Mouse (Mus musculus): ENCODE results near the gene St6galnac4. TPM values are rescaled to one million over a fixed set of nuclear protein-coding genes. Genes with fewer than 3 reads are reported as not detected.

Gene St6galnac4
- polyA plus RNA-seq, 1 experiment from 2014 or later, result 29.9 TPM

DNA sequence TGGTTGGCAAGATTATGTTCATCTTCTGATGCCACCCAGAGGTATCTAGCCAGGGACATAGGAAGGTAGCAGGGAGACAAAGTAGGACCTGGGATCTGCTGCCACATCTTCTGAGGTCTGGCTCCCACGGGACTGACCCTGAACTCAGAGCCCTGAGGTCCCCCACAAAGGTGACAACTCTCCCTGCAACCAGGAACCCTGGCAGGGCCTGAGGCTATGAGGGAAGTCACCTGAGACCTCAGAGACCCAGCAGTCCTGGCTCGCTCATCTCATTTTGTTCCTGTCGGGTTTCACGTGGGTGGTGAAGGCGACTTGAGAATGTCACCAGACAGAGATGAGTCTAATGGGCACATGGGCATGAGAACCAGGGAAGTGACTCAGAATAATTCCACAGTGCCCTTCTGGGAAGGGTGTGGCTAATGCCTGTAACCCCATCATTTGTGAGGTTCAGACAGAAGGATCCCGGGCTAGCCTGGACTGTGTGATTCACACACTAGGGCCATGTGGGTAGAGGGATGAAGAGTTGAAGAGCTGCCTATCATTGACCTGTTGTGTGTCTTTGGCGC lies 1.7 kb upstream of the St6galnac4 start:
- no peak for ATAC-seq (ENCODE audit: insufficient number of reproducible peaks, insufficient read depth, low FRiP score, low TSS enrichment, low read depth)
- H3K4me2 ChIP-seq, result no peak overlapping the region
- 84% methylated on average over 7 of the region's 7 CpGs for WGBS
- peaks cover 21% of the 10 kb centered on the region for H3K4me1 ChIP-seq (replicated peaks)
- peaks cover 13% of the 10 kb centered on the region for H3K27me3 ChIP-seq
- no peaks in the 10 kb centered on the region for H3K9me3 ChIP-seq
- no peak overlapping the region for H3K27ac ChIP-seq
- H3K36me3 ChIP-seq, result peaks cover 6% of the 10 kb centered on the region
- no peak overlapping the region for H3K9ac ChIP-seq (replicated peaks)
- H3K4me3 ChIP-seq (replicated peaks), result no peak overlapping the region

DNA sequence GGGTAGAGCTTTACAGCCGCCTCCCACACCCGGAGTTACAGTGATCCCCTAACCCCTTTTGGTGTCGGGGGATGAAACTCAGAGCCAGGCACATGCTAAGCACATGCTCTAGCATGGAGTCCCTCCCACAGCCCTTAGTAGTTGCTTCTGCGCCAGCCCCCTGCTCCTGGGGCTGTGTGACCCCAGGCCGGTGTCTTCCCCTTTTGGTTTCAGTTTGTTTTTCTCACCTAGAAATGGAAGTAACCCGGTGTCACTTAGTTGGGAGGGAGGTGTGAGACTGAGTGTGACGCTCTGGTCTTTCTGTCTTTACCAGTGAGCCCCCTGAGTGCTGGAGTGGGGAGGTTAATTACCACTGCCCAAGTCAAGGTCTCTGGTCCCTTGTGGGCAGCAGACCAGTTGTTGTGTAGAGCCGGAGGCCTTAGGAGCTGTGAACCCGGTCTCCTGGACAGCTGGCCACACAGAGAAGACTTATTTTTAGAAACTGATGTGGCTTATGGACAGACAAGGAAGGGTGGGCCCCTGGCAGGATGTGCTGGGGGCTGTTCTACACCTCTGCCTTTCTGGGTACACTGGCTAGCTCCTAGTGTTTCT lies 931 bp downstream of the St6galnac4 start:
- peaks cover 22% of the 10 kb centered on the region for H3K4me1 ChIP-seq (replicated peaks)
- peaks cover 15% of the 10 kb centered on the region for H3K36me3 ChIP-seq
- peak overlapping the region; percentile 46; the same call in 1 of the 2 replicates for H3K27ac ChIP-seq
- WGBS, result 22% methylated on average over 9 of the region's 9 CpGs
- no peak for ATAC-seq (ENCODE audit: insufficient number of reproducible peaks, insufficient read depth, low FRiP score, low TSS enrichment, low read depth)
- peak overlapping the region; percentile 56 for H3K4me2 ChIP-seq
- H3K9me3 ChIP-seq, result no peaks in the 10 kb centered on the region
- H3K27me3 ChIP-seq, result peaks cover 6% of the 10 kb centered on the region
- peak overlapping the region; percentile 61 for H3K4me3 ChIP-seq (replicated peaks)
- peak overlapping the region; percentile 71; the same call in 1 of the 2 replicates for H3K9ac ChIP-seq (replicated peaks)

DNA sequence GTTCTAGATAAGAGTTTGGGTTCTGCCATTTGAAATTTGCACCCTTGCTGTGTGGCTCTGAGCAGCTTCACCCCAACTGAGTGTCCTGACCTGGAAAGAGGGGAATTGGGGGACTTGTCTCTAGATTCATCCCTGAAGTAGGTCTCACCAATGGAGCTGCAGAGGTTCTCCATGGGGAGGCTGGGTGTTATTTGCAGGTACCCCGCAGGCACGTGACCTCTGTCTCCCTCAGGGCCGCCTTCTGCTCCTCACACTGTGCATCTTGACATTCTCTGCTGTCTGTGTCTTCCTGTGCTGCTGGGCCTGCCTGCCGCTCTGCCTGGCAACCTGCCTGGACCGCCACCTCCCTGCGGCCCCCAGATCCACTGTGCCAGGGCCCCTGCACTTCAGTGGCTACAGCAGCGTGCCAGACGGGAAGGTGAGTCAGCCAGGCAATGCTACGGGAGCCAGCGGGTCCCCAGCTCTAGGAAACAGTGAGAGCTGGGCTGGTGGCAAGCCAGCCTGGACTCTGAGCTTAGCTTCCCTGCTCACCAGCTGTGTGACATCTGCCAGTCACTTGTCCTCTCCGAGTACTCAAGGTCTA lies 2.4 kb downstream of the St6galnac4 start:
- Histone ChIP-seq H3K36me3 (peaks cover 21% of the 10 kb centered on the region), H3K9me3 (no peaks in the 10 kb centered on the region), H3K4me2 (no peak overlapping the region), H3K4me1 (replicated peaks) (peaks cover 17% of the 10 kb centered on the region), H3K27ac (no peak overlapping the region), H3K9ac (replicated peaks) (no peak overlapping the region), H3K27me3 (no peaks in the 10 kb centered on the region), H3K4me3 (replicated peaks) (no peak overlapping the region)
- no peak for ATAC-seq (ENCODE audit: insufficient number of reproducible peaks, insufficient read depth, low FRiP score, low TSS enrichment, low read depth)
- WGBS, result 78% methylated on average over 11 of the region's 11 CpGs

GRCm38 (mm10) chr2:32590224-32590623 lies 3.3 kb downstream of the St6galnac4 start:
- WGBS, result 81% methylated on average over 10 of the region's 10 CpGs
- no peak overlapping the region for H3K27ac ChIP-seq
- H3K4me1 ChIP-seq (replicated peaks), result peaks cover 21% of the 10 kb centered on the region
- ATAC-seq (ENCODE audit: insufficient number of reproducible peaks, insufficient read depth, low FRiP score, low TSS enrichment, low read depth), result no peak
- peaks cover 30% of the 10 kb centered on the region for H3K36me3 ChIP-seq
- no peak overlapping the region for H3K4me3 ChIP-seq (replicated peaks)
- no peak overlapping the region for H3K9ac ChIP-seq (replicated peaks)
- H3K9me3 ChIP-seq, result no peaks in the 10 kb centered on the region
- H3K27me3 ChIP-seq, result no peaks in the 10 kb centered on the region
- H3K4me2 ChIP-seq, result no peak overlapping the region

DNA sequence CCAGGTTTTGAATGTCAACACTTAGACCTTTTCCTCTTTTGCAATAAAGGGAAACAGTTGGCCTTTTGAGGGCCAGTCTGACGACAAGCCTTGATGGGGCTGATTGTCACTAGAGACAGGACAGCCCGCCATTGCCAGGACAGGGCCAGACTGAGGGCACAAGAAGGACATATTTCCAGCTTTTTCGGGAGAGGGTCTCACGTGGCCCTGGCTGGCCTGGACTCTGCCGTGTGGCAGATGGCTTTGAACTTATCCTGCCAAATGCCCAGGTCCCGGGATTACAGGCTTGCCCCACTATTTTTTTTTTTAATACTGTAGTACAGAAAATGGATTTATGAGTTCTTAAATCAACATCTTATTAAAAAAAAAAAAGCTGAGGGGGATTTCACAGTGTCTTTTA lies 4.4 kb downstream of the St6galnac4 start:
- H3K9me3 ChIP-seq, result no peaks in the 10 kb centered on the region
- H3K4me3 ChIP-seq (replicated peaks), result no peak overlapping the region
- no peak overlapping the region for H3K4me2 ChIP-seq
- no peak overlapping the region for H3K27ac ChIP-seq
- H3K9ac ChIP-seq (replicated peaks), result no peak overlapping the region
- H3K27me3 ChIP-seq, result no peaks in the 10 kb centered on the region
- H3K4me1 ChIP-seq (replicated peaks), result peaks cover 21% of the 10 kb centered on the region
- 62% methylated on average over 6 of the region's 6 CpGs for WGBS
- no peak for ATAC-seq (ENCODE audit: insufficient number of reproducible peaks, insufficient read depth, low FRiP score, low TSS enrichment, low read depth)
- peaks cover 39% of the 10 kb centered on the region for H3K36me3 ChIP-seq

GRCm38 (mm10) chr2:32596725-32597124 lies 9.8 kb downstream of the St6galnac4 start:
- Histone ChIP-seq H3K4me2 (no peak overlapping the region), H3K36me3 (peaks cover 47% of the 10 kb centered on the region), H3K9ac (replicated peaks) (no peak overlapping the region), H3K27ac (no peak overlapping the region), H3K27me3 (no peaks in the 10 kb centered on the region), H3K4me1 (replicated peaks) (peaks cover 11% of the 10 kb centered on the region), H3K9me3 (no peaks in the 10 kb centered on the region), H3K4me3 (replicated peaks) (no peak overlapping the region)
- ATAC-seq (ENCODE audit: insufficient number of reproducible peaks, insufficient read depth, low FRiP score, low TSS enrichment, low read depth), result no peak
- WGBS, result 92% methylated on average over 13 of the region's 13 CpGs

DNA sequence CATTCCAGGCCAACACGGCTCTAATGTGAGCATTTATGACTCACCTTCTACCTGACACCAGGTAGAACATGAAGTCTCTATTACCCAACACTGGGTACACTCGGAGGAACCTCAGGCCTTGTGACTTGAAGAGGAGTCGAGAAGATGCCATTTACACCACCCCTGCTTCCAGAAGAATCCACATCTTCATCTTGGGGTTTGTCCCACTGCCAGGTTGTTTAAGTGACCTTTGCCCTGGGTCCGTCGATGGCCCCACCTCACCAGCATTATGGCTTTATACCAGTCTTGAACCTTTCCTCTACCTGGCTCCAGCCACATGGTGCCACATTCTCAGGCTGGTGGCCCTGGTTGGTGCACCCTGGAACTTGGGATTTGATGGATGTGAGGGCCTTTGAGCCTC lies 10.4 kb downstream of the St6galnac4 start:
- Histone ChIP-seq H3K4me3 (replicated peaks) (no peak overlapping the region), H3K9me3 (no peaks in the 10 kb centered on the region), H3K9ac (replicated peaks) (no peak overlapping the region), H3K4me2 (no peak overlapping the region), H3K4me1 (replicated peaks) (peaks cover 16% of the 10 kb centered on the region), H3K27ac (no peak overlapping the region), H3K36me3 (peaks cover 45% of the 10 kb centered on the region), H3K27me3 (no peaks in the 10 kb centered on the region)
- no peak for ATAC-seq (ENCODE audit: insufficient number of reproducible peaks, insufficient read depth, low FRiP score, low TSS enrichment, low read depth)
- 93% methylated on average over 5 of the region's 5 CpGs for WGBS

GRCm38 (mm10) chr2:32597699-32598098 lies 10.8 kb downstream of the St6galnac4 start:
- peaks cover 43% of the 10 kb centered on the region for H3K36me3 ChIP-seq
- H3K9me3 ChIP-seq, result no peaks in the 10 kb centered on the region
- no peak overlapping the region for H3K4me2 ChIP-seq
- H3K27me3 ChIP-seq, result no peaks in the 10 kb centered on the region
- peaks cover 20% of the 10 kb centered on the region for H3K4me1 ChIP-seq (replicated peaks)
- no peak overlapping the region for H3K27ac ChIP-seq
- WGBS, result 85% methylated on average over 5 of the region's 5 CpGs
- ATAC-seq (ENCODE audit: insufficient number of reproducible peaks, insufficient read depth, low FRiP score, low TSS enrichment, low read depth), result no peak
- H3K4me3 ChIP-seq (replicated peaks), result no peak overlapping the region
- no peak overlapping the region for H3K9ac ChIP-seq (replicated peaks)

DNA sequence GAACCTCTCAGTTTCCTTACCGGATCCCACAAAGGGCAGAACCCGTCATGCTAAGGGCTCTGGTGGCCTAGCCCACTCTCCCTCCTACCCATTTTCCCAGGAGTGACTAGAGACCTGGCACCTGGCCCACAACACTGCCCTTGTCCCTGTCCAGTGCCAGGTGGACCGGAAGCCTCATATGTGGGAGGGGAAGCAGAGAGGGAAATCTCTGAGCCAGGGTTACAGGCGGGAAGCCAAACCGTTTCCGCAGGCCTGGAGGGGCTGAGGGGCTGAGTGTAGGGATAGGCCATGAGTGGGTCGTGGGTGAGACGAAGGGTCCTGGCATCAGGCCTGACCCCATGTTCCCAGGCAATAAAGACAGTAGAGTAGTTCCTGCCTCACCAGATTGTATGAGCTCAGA lies 11.6 kb downstream of the St6galnac4 start:
- no peak overlapping the region for H3K27ac ChIP-seq
- H3K36me3 ChIP-seq, result peaks cover 43% of the 10 kb centered on the region
- no peaks in the 10 kb centered on the region for H3K9me3 ChIP-seq
- H3K4me2 ChIP-seq, result no peak overlapping the region
- H3K4me1 ChIP-seq (replicated peaks), result peaks cover 21% of the 10 kb centered on the region
- WGBS, result 91% methylated on average over 8 of the region's 8 CpGs
- no peak overlapping the region for H3K9ac ChIP-seq (replicated peaks)
- H3K27me3 ChIP-seq, result no peaks in the 10 kb centered on the region
- ATAC-seq (ENCODE audit: insufficient number of reproducible peaks, insufficient read depth, low FRiP score, low TSS enrichment, low read depth), result no peak
- H3K4me3 ChIP-seq (replicated peaks), result no peak overlapping the region

DNA sequence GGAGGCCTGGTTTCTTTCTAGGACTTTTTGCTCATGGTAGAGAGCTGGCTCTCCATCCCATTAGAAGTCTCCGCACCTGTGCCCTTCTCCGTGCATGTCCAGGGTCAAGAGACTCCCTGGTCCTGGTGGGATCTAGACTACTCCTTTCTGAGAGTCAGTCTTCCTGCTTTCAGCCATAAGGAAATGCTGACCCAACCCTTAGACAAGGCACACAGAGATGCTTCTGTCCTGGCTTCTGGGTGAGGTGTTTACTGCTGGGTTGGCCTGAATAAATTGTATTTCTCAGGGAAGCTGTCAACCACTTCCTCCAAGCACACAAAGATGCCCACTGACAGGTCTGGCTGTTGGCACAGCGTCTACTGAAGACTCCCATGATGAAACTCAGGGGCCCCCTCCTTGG lies 12.5 kb downstream of the St6galnac4 start, which contains the start of gene St6galnac6:
Gene St6galnac6, plus strand, starts transcription at position 301 of the 400 bp plus-strand sequence.
- ATAC-seq (ENCODE audit: insufficient number of reproducible peaks, insufficient read depth, low FRiP score, low TSS enrichment, low read depth), result no peak
- H3K9ac ChIP-seq (replicated peaks), result no peak within 1 kb of the TSS

DNA sequence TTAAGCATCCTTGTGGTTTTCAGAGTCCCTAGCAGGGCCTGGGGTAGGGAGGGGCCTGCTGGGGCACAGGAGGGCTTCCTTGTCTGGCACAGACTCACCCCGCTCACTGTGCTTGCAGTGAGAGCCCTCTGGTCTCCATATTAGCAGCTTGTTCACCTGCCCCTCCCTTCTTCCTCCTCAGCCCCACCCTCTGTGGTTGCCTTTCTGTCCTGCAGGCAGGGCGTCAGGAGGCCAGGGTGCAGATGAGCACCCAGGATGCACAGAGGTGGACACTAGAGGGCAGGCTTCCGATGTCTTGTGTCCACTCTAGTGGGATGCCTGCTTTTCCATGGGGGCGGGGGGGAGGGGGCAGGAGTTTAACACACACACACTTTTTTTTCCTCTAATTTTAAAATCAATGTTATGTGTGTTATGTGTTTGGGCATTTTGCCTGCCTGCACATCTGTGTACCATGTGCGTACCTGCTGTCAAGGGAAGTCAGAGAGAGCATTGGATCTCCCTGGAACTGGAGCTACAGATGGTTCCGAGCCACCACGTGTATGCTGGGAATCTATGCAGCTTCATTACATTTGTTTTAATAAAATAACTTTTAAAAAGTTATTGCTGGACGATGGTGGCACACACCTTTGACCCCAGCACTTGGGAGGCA lies 14.6 kb downstream of the St6galnac4 start:
- Histone ChIP-seq H3K27ac (peak overlapping the region; percentile 69), H3K9me3 (no peaks in the 10 kb centered on the region), H3K4me3 (replicated peaks) (no peak overlapping the region), H3K9ac (replicated peaks) (no peak overlapping the region), H3K4me2 (peak overlapping the region; percentile 47; the same call in 1 of the 2 replicates), H3K4me1 (replicated peaks) (peaks cover 17% of the 10 kb centered on the region), H3K27me3 (no peaks in the 10 kb centered on the region), H3K36me3 (peaks cover 18% of the 10 kb centered on the region)
- ATAC-seq (ENCODE audit: insufficient number of reproducible peaks, insufficient read depth, low FRiP score, low TSS enrichment, low read depth), result peak; percentile 56; the same call in 1 of the 2 replicates
- 33% methylated on average over 8 of the region's 8 CpGs for WGBS

More for the DNA sequence above, 12.5 kb downstream of the St6galnac4 start, which contains the start of gene St6galnac6:
- H3K4me3 ChIP-seq (replicated peaks), result no peak within 1 kb of the TSS
- 94% methylated on average over 3 of the region's 3 CpGs for WGBS
- no peak within 1 kb of the TSS for H3K27ac ChIP-seq
- H3K36me3 ChIP-seq, result peaks cover 36% of the 10 kb centered on the region
- no peaks in the 10 kb centered on the region for H3K9me3 ChIP-seq
- no peaks in the 10 kb centered on the region for H3K27me3 ChIP-seq
- H3K4me1 ChIP-seq (replicated peaks), result peaks cover 21% of the 10 kb centered on the region
- no peak within 1 kb of the TSS for H3K4me2 ChIP-seq
